Mouse (Mus musculus): ENCODE results near the gene Trove2.
"Not testable (repeated sequence)": the region's sequence is repeated elsewhere in the genome, so short reads cannot be mapped to it uniquely, and the experiment has no call there.

The Trove2 gene

GRCm38 (mm10) chr1:143739361-143740350 lies 37.2 kb downstream of the Trove2 start:
- peak; percentile 83 for DNase-seq (ENCODE audit: low spot score)

GRCm38 (mm10) chr1:143738811-143739210 lies 38.1 kb downstream of the Trove2 start:
- DNase-seq (ENCODE audit: low spot score): peak; percentile 24

DNA sequence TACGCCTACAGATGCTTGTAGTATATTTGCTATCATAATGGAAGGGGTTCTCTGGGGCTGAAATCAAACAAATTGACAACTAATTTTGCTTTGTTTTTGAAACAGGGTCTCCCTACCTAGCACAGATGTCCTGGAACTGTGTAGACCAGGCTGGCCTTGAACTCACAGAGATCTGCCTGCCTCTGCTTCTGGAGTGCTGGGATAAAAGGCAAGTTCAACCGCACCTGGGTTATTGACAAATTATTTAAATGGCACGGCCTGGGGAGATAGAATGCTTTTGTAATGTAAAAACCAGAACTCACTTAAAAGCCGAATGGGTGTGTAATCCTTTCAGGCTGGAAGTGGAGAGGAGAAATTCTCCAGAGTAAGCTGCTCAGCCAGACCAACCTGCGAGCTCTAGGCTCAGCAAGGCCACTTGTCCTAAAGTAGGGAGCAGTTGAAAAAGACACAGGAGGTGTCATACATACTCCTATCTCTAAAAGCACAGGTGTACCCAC lies 42.9 kb downstream of the Trove2 start:
- DNase-seq (ENCODE audit: low spot score): no peak

DNA sequence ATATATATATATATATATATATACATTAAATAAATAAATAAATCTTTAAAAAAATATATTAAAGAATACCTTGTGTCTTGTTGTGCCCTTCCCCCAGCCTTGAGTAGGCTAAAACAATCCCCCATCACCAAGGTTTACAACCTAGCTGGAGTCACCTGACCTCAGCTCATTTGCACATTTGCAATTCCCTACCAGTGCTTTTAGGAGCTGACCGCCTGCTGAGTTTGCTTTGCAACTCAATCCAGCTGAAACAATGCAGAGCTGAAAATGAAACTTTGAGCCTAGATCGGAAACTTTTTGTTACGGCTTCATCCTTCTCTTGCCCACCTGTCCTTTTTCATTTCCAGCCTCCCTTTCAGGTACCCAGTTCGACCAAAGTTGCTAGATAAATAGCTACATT lies 45.2 kb downstream of the Trove2 start:
- no peak for DNase-seq (ENCODE audit: low spot score)

- no peak for DNase-seq (ENCODE audit: low spot score)
Observed at GRCm38 (mm10) chr1:143730899-143731298, 46.0 kb downstream of the Trove2 start.

DNA sequence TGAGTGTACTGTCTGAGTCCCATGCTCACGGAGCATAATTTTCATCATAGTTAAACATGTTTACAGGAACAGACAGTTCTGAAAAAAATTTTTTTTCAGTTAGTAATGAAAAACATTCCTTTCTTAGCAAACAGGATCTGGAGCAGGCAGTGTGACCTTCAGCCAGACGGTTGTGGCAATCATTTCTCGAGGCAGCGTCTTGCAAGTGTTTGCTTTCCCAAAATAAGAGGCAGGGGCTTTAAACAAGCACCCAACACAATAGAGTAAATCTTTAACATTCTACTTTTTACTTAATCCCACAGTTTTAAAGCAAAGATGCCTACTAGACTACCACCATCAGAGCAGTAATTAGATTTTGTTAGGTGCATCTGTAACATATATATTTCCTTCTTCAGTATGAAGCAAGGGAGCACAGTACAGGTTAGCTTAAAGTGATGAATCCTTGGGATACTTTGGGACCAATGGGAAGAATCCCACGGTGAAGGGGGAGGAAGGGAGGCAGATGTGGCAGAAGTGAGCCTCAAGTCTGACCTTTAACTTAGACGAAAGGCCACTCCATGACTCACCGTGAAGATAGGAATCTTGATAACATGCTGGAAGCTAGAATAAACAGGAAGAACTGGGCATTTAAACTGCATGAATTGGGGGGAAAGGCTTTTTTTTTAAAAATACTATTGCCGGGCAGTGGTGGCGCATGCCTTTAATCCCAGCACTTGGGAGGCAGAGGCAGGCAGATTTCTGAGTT lies 49.0 kb downstream of the Trove2 start:
- DNase-seq (ENCODE audit: low spot score): no peak

GRCm38 (mm10) chr1:143724456-143725064 lies 52.3 kb downstream of the Trove2 start:
- no peak for DNase-seq (ENCODE audit: low spot score)

DNA sequence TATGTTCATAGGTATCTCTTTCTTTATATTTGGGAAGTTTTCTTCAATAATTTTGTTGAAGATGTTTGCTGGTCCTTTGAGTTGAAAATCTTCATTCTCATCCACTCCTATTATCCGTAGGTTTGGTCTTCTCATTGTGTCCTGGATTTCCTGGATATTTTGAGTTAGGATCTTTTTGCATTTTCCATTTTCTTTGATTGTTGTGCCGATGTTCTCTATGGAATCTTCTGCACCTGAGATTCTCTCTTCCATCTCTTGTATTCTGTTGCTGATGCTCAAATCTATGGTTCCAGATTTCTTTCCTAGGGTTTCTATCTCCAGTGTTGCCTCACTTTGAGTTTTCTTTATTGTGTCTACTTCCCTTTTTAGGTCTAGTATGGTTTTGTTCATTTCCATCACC lies 60.8 kb downstream of the Trove2 start, which contains the start of gene Glrx2:
TSS of gene Glrx2 (plus strand) at position 301 of the 400 bp plus-strand sequence.
- not testable (repeated sequence) for DNase-seq (ENCODE audit: low spot score)

DNA sequence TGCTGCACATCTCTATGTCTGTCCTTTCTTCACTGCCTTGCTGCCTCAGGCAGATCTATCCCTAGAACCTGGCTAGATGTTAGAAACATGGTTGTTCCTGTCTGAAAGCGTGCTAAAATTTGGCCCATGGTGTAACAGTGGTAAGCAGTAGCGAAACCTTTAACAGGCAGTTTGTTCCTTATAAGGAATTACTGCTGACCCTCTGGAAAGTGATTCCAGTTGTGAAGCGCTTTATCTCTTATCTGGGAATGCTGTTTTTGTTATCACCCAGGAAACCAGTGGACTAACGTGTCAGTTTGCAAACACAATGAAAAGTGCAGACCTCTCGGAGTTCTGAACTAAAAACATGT lies 66.3 kb downstream of the Trove2 start:
- DNase-seq (ENCODE audit: low spot score): no peak

DNA sequence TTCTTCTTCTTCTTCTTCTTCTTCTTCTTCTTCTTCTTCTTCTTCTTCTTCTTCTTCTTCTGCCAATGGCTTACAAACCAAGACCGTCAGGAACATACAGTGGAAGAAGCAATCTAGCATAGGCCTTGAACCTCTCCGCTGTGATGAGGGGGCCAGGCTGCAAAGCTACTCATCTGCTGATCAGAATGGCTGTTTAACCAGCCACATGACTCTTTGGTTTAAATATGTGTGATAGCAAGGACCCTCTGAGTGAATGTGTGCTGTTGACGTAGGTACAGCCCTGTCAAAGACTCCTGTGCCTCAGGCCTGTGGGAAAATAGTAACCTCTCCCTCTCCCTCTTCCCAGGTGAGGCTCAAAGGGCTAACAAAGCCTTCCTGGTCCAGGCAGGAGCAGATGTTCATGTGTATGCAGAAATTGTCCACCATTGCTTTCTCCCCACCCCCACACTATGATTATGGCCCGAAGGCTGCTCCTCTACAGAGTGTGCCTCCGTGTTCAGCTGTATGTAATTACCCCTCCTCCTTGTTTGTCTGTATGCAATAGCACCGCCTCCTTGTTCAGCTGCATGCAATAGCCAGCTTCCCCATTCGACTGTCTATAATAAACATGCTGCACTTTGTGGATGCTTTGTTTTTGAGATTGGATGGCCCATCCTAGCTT lies 66.8 kb downstream of the Trove2 start:
- DNase-seq (ENCODE audit: low spot score): no peak

DNA sequence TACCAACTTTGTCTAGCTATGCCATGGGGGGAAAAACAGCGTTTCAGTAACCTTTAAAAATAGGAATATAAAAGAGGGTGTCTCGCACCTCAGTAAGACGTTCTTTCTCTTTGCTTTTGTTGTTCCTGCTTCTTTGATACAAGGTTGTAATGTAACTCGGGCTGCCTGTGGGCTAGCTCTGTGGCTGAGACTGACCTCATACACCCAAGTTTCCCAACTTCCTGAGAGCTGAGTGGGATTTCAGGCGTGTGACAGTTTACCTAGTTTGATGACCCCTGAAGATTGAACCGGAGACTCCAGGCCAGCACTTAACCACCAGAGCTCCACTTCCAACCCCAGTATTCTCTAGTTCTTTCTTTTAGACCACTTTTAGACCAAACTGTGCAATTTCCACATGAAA lies 68.5 kb downstream of the Trove2 start:
- no peak for DNase-seq (ENCODE audit: low spot score)

DNA sequence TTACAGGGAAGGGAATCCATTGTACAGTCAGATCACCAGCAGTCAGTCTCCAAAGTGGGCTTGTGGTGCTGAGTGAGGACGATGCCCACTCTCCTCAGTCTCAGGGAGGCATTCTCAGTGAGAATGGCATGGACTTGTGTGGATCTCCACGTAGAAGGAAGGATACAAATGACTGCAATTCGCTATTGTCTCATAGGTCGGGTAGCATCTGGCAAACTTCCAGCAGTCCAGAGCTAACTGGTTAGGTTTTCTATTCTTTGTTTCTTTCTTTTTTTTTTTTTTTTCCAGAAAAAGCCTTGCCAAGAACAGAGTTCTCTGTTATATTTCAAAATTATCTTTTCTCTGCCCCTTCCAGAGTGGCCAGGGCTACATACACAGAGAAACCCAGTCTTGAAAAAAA lies 69.9 kb downstream of the Trove2 start:
- no peak for DNase-seq (ENCODE audit: low spot score)

GRCm38 (mm10) chr1:143702741-143703262 lies 74.1 kb downstream of the Trove2 start, which contains the start of gene Cdc73:
TSS of gene Cdc73 (minus strand) at chr1:143702893.
- DNase-seq (ENCODE audit: low spot score): peak; percentile 90

- DNase-seq (ENCODE audit: low spot score): no peak
Observed at GRCm38 (mm10) chr1:143702141-143702740, 74.6 kb downstream of the Trove2 start.

GRCm38 (mm10) chr1:143701736-143702135 lies 75.1 kb downstream of the Trove2 start:
- DNase-seq (ENCODE audit: low spot score): peak; percentile 25
